Mouse (Mus musculus): ENCODE data around the gene Chfr.
A peak's percentile ranks its signal among the peaks of the same experiment; 100 is the strongest.

Gene Chfr

GRCm38 (mm10) chr5:110178628-110179027 is 43.0 kb downstream of the Chfr start:
- TF ChIP-seq GATA4 (IDR thresholded peaks at IDR 0.05; ENCODE audit: insufficient replicate concordance, low read length) = no peak

GRCm38 (mm10) chr5:110181716-110182115 is 46.1 kb downstream of the Chfr start:
- peak; percentile 15; the same call in 1 of the 2 replicates for TF ChIP-seq GATA4 (IDR thresholded peaks at IDR 0.05; ENCODE audit: insufficient replicate concordance, low read length)

- TF ChIP-seq GATA4 (IDR thresholded peaks at IDR 0.05; ENCODE audit: insufficient replicate concordance, low read length) = no peak
Measured at GRCm38 (mm10) chr5:110203164-110203895, 67.7 kb downstream of the Chfr start.

GRCm38 (mm10) chr5:110204777-110205176 is 69.1 kb downstream of the Chfr start:
- no peak for TF ChIP-seq GATA4 (IDR thresholded peaks at IDR 0.05; ENCODE audit: insufficient replicate concordance, low read length)

- TF ChIP-seq GATA4 (IDR thresholded peaks at IDR 0.05; ENCODE audit: insufficient replicate concordance, low read length) = no peak
Measured at GRCm38 (mm10) chr5:110211312-110211711, 75.7 kb downstream of the Chfr start.

GRCm38 (mm10) chr5:110216780-110217179 is 81.1 kb downstream of the Chfr start:
- TF ChIP-seq GATA4 (IDR thresholded peaks at IDR 0.05; ENCODE audit: insufficient replicate concordance, low read length) = no peak

GRCm38 (mm10) chr5:110220331-110220730 is 84.7 kb downstream of the Chfr start:
- TF ChIP-seq GATA4 (IDR thresholded peaks at IDR 0.05; ENCODE audit: insufficient replicate concordance, low read length) = no peak
